Mouse (Mus musculus) cerebellum, postnatal 25 days (tissue): ENCODE results near the gene Gng7.

Experiments used
- DNase-seq, 2 experiments: peaks; one replicate each; pipeline ENCODE4 v3.0.0; 2021; ENCODE audit warnings: mixed read lengths in 2 of 2

Gene Gng7

GRCm38 (mm10) chr10:80917779-80918434 lies 96.8 kb downstream of the Gng7 start, which contains the start of gene Lmnb2:
Gene Lmnb2, minus strand, starts transcription at chr10:80918245.
- peak; percentile 90 to 93 for DNase-seq

GRCm38 (mm10) chr10:80917336-80917778 lies 97.4 kb downstream of the Gng7 start:
- peak in 1 of 2 experiments; percentile 57 for DNase-seq

GRCm38 (mm10) chr10:80915736-80916135 lies 99.0 kb downstream of the Gng7 start:
- DNase-seq, result peak in 1 of 2 experiments; percentile 57

GRCm38 (mm10) chr10:80915260-80915659 lies 99.5 kb downstream of the Gng7 start:
- no peak for DNase-seq

DNA sequence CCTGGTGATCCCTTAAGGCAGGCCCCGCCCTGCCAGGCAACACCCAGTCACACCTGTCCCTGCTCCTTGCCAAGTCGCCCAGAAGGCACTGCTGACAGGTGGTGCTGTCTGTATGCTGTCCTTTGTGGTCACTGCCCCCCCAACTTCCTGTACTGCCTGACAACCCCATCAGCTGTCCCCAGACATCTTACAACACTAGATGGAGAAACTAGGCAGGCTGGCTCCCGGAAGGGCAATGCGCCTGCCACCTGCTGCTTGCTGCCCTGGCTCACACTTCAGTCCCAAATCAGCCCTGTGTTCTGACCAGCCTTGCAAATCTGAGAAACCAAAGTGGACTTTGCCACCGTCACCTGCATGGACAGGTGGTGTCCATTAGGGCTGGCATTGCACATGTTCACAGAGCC lies 100.5 kb downstream of the Gng7 start:
- peak; percentile 84 to 85 for DNase-seq

DNA sequence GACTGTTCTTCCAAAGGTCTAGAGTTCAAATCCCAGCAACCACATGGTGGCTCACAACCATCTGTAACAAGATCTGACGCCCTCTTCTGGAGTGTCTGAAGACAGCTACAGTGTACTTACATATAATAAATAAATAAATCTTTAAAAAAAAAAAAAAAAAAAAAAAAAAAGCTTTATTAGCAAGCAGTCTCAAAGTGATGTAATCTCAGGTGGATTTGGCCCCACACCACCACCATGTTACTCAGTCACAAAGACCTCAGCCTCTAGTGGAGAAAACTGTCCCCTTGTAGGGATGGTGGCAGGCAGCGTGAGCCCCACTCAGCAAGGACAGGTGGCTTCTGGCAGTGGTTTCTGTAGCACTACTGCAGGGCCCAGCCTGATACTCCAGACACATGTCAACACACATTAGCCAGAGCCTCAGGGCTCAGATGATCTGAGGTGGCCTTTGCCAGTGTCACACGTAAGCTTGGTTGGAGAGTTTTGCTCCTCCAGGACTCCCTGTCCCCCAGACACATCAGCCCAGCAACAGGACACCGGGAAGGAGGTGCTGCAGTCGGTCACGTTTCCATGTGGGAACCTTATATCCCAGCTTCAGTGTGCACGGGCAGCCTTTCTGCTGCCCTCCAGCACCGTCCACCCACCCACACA lies 101.3 kb downstream of the Gng7 start:
- no peak for DNase-seq

- no peak for DNase-seq
Measured at GRCm38 (mm10) chr10:80911891-80912290, 102.9 kb downstream of the Gng7 start.

DNA sequence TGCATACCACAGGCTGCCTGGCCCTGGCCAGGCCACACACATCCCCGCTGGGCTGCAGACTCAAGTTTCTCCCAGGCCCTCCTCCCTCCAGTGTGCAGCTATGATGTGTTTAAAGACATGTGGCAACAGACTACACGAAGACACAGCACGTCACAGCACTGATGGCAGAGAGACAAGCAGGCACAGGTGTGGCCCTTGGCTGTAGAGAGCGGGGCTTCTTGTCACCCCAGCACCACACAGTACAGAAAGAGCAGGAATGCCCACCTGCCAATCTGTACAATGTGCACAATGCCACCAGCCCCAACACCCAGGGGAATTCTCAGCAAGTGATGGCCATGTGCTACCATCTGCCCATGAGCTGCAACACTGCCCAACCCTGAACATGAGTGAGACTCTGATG lies 103.4 kb downstream of the Gng7 start:
- DNase-seq, result no peak

DNA sequence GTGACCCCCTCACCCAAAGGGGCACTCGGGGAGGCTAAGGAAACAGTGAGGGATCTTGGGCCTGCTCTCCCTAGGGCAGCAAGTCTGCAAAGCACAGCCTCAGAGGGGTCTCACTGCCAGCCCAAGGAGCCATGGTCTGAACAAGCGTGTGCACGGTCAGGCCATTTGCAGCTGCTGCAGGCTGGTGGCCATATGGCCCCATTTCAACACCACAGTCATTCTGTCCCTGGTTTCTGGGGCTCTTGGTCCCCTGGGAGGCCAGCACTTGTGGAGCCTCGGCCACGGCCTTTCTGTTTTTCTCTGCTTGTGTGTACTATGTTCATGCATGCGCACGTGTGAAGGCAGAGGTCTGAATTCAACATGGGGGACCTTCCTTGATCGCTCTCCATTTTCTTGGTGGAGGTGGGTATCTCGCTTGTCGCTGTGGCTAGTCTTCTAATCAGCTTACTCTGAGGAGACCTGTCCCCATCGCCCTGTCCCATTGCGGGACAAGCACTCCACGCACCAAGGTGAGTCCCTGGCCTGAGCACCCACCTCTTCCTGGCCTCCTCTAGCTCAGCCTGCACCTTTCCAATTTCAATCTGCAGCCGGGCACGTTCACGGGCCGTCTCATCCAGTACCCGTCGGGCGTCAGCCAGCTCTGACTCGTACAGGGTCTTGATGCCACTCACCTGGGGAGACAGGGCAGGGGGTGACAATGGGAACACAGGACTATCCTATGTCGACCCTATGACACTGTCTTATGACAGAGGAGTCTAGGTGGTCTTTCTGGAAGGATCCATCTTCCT lies 105.2 kb downstream of the Gng7 start:
- no peak for DNase-seq

- peak in 1 of 2 experiments; percentile 29 for DNase-seq
Measured at GRCm38 (mm10) chr10:80904709-80905108, 110.0 kb downstream of the Gng7 start.

GRCm38 (mm10) chr10:80904004-80904693 lies 110.6 kb downstream of the Gng7 start:
- peak in 1 of 2 experiments; percentile 38 for DNase-seq

GRCm38 (mm10) chr10:80903282-80903681 lies 111.5 kb downstream of the Gng7 start:
- DNase-seq, result peak in 1 of 2 experiments; percentile 24

DNA sequence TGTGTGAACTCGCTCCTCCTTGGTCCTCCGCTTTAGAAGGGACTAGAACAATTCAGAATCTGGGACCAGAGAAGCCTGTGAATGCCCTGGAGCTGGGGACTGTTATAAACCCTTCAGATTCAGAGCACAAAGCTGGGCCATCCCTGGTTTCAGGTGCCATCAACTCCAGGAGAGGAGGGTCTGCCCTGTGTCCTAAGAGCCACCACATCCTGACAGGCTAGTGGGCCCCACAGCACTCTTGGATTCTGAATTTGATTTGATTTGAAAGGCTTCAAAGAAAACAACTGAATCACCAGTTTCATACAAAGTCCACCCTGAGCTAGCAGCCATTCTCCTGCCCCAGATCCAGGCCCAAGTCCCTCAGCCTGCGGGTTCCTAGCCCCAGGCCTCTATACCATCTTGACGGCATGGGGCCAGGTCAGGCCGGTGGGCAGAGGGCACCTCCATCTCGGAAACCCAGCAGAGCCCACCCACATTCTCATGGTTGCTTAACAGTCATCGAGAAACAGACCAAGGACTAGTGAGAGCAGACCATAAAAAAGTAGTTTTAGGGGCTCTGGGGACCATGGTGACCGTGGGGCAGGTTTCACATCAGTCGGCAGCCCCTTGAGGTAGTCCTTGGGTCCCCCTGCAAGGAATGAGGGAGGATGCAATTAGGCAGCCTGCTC lies 112.3 kb downstream of the Gng7 start:
- no peak for DNase-seq

GRCm38 (mm10) chr10:80901409-80902272 lies 113.1 kb downstream of the Gng7 start:
- DNase-seq, result peak; percentile 44

GRCm38 (mm10) chr10:80900318-80901247 lies 114.2 kb downstream of the Gng7 start, which contains the start of gene Timm13:
Gene Timm13, minus strand, starts transcription at chr10:80900969.
- peak; percentile 97 for DNase-seq

DNA sequence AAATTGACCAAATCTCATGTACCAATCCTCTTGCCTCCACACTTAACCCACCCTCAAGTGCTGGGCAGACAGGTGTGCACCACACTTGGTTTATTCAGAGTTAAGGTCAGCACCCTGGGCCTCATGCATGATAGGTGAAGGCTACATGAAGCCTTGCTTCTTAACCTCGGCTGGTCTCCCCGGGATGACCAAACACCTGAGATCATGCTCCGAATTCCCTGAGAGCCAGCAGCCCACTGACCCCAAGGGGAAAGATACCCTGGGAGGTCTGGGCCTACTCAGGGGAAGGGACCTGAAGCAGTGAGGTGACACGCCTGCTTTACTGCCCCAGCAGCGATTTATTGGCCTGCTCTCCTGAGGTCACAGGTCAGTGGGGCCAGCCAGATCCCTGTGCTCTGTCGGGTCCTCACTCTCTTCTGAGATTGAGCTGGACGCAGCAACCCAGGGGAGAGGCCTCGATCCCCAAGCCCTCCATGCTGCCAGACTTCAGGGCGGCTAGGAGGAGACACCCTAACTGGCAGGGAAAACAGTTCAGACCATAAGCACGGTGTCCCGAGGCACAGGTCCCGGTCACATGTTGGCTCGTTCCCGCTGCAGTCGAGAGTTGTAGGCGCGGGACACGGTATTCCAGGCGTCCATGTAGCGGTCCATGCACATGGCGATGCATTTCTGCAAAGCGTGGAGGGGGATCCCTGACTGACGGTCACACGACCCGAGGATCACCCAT lies 115.0 kb downstream of the Gng7 start:
- DNase-seq, result no peak

DNA sequence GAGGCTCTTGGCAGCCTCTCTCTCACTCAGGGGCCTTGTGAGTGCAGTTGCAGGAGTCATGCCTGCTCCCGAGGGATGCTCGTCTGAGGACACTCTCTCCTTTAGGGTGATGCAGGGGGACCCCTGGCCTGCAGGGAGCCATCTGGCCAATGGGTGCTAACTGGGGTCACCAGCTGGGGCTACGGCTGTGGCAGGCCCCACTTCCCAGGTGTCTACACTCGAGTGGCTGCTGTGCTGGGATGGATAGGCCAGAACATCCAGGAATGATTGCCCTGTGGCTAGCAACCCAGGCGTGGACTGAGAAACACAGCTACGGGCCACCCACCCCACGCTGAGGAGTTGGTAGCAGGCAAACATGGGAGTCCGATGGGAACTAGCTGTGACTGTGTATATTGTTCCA lies 115.7 kb downstream of the Gng7 start:
- DNase-seq, result peak in 1 of 2 experiments; percentile 36
